ENCODE assay signal across 18 mouse cellular contexts in genomic region chr11:88842315-88842975, GRCm38 (mm10).
"Had no signal": no experiment of that assay in that cellular context is flagged by ENCODE, and none has a peak within 500 bp of the region (broad histone marks: within the 10 kb centered on the region; RNA-seq: fewer than 3 reads in every experiment).

No protein-coding gene starts in this region.

- H3K4me1 ChIP-seq: midbrain, embryonic 12.5 days had no signal

- DNase-seq: kidney, postnatal 4 days; liver; liver, embryonic 13.5 days; liver, postnatal 0 days; lung, postnatal 14 days; retina, postnatal 1 day; right cerebral cortex, postnatal 4 days; spleen, adult 18-20 months; thymus, adult 18-20 months; thymus, postnatal 14 days had no signal

- H3K27me3 ChIP-seq: limb, embryonic 12.5 days; liver, embryonic 13.5 days; lung, embryonic 15.5 days; megakaryocyte, embryonic 14.5 days; midbrain, embryonic 12.5 days; neural tube, embryonic 13.5 days had no signal

- H3K9ac ChIP-seq: limb, embryonic 12.5 days; liver, embryonic 13.5 days; liver, postnatal 0 days; lung, embryonic 15.5 days; midbrain, embryonic 12.5 days; neural tube, embryonic 13.5 days had no signal

- ATAC-seq: liver, postnatal 0 days; midbrain, embryonic 16.5 days had no signal

- H3K9me3 ChIP-seq: limb, embryonic 12.5 days; liver, embryonic 13.5 days; lung, embryonic 15.5 days; megakaryocyte, embryonic 14.5 days; midbrain, embryonic 12.5 days; neural tube, embryonic 13.5 days had no signal

- H3K27ac ChIP-seq: layer of hippocampus, adult 2 months; limb, embryonic 12.5 days; liver, embryonic 13.5 days; lung, embryonic 15.5 days; macrophage; midbrain, embryonic 12.5 days; neural tube, embryonic 13.5 days had no signal

- H3K4me2 ChIP-seq: limb, embryonic 12.5 days; liver, embryonic 13.5 days; lung, embryonic 15.5 days; midbrain, embryonic 12.5 days; neural tube, embryonic 13.5 days had no signal

- H3K4me3 ChIP-seq: layer of hippocampus, adult 2 months; limb, embryonic 12.5 days; liver, embryonic 13.5 days; lung, embryonic 15.5 days; megakaryocyte, embryonic 14.5 days; midbrain, embryonic 12.5 days; neural tube, embryonic 13.5 days had no signal
